Mouse (Mus musculus) yolk sac, embryonic 10.5 days (tissue): ENCODE results near the gene Psmd11.
"Not testable (repeated sequence)": the region's sequence is repeated elsewhere in the genome, so short reads cannot be mapped to it uniquely, and the experiment has no call there.

Source experiments
- DNase-seq: peaks from one replicate; pipeline ENCODE4 v3.0.0-alpha.2; 2017; ENCODE audit warnings: low spot score

Gene Psmd11

GRCm38 (mm10) chr11:80428381-80429008, at the start of gene Psmd11:
Psmd11 (plus strand) TSS chr11:80428615.
- DNase-seq: peak; percentile 94

GRCm38 (mm10) chr11:80379184-80379583, 49.2 kb upstream of the Psmd11 start:
- DNase-seq: not testable (repeated sequence)

GRCm38 (mm10) chr11:80382626-80383018, 45.8 kb upstream of the Psmd11 start:
- DNase-seq: no peak

GRCm38 (mm10) chr11:80383019-80383625, 45.3 kb upstream of the Psmd11 start, which contains the start of gene Zfp207:
Zfp207 (plus strand) TSS chr11:80383279.
- peak; percentile 95 for DNase-seq

GRCm38 (mm10) chr11:80383626-80384046, 44.8 kb upstream of the Psmd11 start:
- no peak for DNase-seq

GRCm38 (mm10) chr11:80384461-80384860, 44.0 kb upstream of the Psmd11 start:
- DNase-seq: no peak

- DNase-seq: no peak
These were observed 43.4 kb upstream of the Psmd11 start for GRCm38 (mm10) chr11:80385055-80385454.

GRCm38 (mm10) chr11:80386790-80387189, 41.6 kb upstream of the Psmd11 start:
- no peak for DNase-seq

GRCm38 (mm10) chr11:80389885-80390284, 38.5 kb upstream of the Psmd11 start:
- DNase-seq: no peak

- DNase-seq: no peak
These were observed 36.9 kb upstream of the Psmd11 start for GRCm38 (mm10) chr11:80391407-80392120.

- DNase-seq: no peak
These were observed 32.5 kb upstream of the Psmd11 start for GRCm38 (mm10) chr11:80395930-80396329.

GRCm38 (mm10) chr11:80396617-80397016, 31.8 kb upstream of the Psmd11 start:
- no peak for DNase-seq

- DNase-seq: not testable (repeated sequence)
These were observed 20.5 kb upstream of the Psmd11 start for GRCm38 (mm10) chr11:80407878-80408277.

GRCm38 (mm10) chr11:80410377-80410776, 18.0 kb upstream of the Psmd11 start:
- no peak for DNase-seq

GRCm38 (mm10) chr11:80417085-80417484, 11.3 kb upstream of the Psmd11 start:
- DNase-seq: no peak

- no peak for DNase-seq
These were observed 8.7 kb upstream of the Psmd11 start for GRCm38 (mm10) chr11:80419743-80420142.

- no peak for DNase-seq
These were observed 8.0 kb upstream of the Psmd11 start for GRCm38 (mm10) chr11:80420202-80420984.

- DNase-seq: no peak
These were observed 6.9 kb upstream of the Psmd11 start for GRCm38 (mm10) chr11:80421421-80422047.

- DNase-seq: no peak
These were observed 3.7 kb upstream of the Psmd11 start for GRCm38 (mm10) chr11:80424691-80425090.

GRCm38 (mm10) chr11:80425247-80425778, 3.1 kb upstream of the Psmd11 start:
- no peak for DNase-seq

- DNase-seq: not testable (repeated sequence)
These were observed 2.2 kb upstream of the Psmd11 start for GRCm38 (mm10) chr11:80426029-80426813.
